Mouse (Mus musculus): ENCODE data around the gene Hpcal4. TPM values are rescaled to one million over a fixed set of nuclear protein-coding genes. Genes with fewer than 3 reads are reported as not detected.
"Not testable (repeated sequence)": the region's sequence is repeated elsewhere in the genome, so short reads cannot be mapped to it uniquely, and the experiment has no call there.

The Hpcal4 gene
- polyA plus RNA-seq (2015; fragmentation: Nextera tagmentation; extraction: Ambion mirVana), result 7.7 and 10.8 TPM in 2 replicates

DNA sequence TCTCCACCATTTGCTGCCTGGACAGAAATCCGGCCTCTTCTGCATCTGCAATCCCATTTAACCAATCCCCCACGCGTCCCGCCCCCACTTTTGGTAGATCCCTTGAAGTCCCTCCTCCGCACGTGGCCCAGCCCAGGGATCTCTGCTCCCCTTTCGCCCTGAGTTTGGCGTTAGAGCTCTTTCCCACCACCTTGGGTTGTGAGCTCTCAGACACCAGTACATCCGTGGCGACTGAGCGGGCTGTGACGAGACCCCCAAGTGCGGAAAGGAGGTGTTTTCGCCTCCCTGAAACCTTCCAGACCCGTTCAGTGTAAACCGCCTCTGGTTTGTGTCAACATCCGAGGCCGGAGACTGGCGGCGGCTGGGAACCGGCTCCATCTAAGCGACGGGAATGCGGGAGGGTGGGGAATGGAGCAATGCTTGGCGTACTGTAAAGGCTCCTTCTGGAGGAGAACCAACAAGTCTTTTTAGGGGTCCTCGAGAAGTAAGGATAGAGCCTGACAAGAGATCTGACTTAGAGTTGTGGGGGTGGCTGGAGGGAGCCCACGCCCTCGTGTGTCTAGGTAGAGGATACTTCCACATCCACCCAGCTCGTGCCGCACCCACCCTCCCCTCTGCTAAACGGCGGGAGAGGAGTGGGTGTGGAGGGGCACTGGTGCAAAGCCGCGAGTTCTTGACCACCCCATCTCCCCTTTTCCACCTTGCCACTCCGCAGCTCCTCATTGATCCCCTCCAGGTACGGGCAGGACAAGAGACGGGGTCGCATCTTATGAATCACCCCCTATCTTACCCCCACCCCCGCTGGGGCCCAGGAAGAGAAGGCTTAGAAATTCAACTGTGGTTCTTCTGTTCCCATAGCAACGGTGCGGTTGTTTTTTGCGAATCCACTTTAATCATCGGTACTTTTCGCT lies at the start of gene Hpcal4:
Gene Hpcal4, plus strand, starts transcription at position 900 of the 911 bp plus-strand sequence.
- Histone ChIP-seq H3K27ac (no peak within 1 kb of the TSS), H3K4me2 (peak within 1 kb of the TSS; percentile 75), H3K9ac (peak within 1 kb of the TSS; percentile 65), H3K9me3 (replicated peaks) (no peaks in the 10 kb centered on the region), H3K27me3 (peaks cover 73% of the 10 kb centered on the region), H3K4me3 (peak within 1 kb of the TSS; percentile 49), H3K36me3 (ENCODE audit: poor library complexity, severe bottlenecking) (no peaks in the 10 kb centered on the region), H3K4me1 (peaks cover 26% of the 10 kb centered on the region)
- peak; percentile 59 for ATAC-seq
- under 1% methylated on average over 44 of the region's 44 CpGs for WGBS

DNA sequence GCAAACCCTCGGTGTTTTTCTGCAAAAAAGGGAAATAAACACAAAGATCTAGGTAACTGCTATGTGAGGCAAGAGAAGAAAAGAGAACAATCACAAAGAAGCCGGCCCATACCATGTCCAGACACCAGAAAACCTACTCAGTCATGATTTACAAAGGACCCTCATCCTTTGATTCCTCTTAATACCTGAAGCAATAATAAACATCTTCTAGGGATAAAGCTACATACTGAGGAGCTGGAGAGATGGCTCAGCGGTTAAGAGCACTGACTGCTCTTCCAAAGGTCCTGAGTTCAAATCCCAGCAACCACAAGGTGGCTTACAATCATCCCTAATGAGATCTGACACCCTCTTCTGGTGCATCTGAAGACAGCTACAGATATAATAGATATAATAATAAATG lies 45.5 kb upstream of the Hpcal4 start:
- Histone ChIP-seq H3K27me3 (0 out of 2 replicates have a peak, but pooled peaks cover 2% of the 10 kb centered on the region), H3K4me2 (no peak overlapping the region), H3K9ac (no peak overlapping the region), H3K9me3 (replicated peaks) (no peaks in the 10 kb centered on the region), H3K27ac (no peak overlapping the region), H3K36me3 (ENCODE audit: poor library complexity, severe bottlenecking) (peaks cover 40% of the 10 kb centered on the region), H3K4me1 (peaks cover 19% of the 10 kb centered on the region), H3K4me3 (no peak overlapping the region)
- 89% methylated on average over 3 of the region's 3 CpGs for WGBS
- ATAC-seq, result no peak

DNA sequence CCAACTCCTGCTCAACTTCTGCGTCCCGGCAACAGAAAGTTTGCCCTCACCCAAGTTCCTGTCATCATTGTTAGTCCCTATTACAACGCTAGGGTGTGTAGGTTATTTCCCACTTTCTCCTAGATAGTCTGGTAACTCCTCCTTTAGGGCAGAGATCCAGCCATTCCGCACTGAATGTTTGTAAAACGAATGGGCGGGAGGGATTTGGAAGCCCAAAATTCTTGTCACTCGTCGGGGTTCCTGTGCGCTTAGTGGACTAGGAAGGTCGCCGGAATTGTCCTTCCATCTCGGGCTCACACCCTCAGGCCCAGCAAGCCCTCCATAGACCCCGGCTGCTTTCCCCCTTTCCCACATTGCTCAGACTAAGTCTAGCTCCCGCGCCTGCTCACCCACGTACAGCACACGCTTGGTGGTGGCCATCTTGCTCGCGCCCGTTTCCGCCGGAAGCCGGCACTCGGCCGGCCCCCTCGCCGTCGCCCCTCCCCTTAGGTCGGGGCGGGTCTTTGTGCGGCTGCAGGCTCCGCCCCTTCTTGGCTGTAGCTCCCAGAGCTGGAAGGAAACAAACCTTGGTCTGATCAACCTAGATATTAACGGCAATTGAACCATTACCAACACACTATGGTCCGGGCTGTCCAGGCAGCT lies 43.4 kb upstream of the Hpcal4 start, which contains the start of gene Ppie:
Gene Ppie, minus strand, starts transcription at position 439 of the 642 bp plus-strand sequence.
- H3K9me3 ChIP-seq (replicated peaks), result no peaks in the 10 kb centered on the region
- 0 out of 2 replicates have a peak, but pooled peaks cover 10% of the 10 kb centered on the region for H3K27me3 ChIP-seq
- H3K4me2 ChIP-seq, result peak within 1 kb of the TSS; percentile 75
- peaks cover 19% of the 10 kb centered on the region for H3K4me1 ChIP-seq
- H3K27ac ChIP-seq, result peak within 1 kb of the TSS; percentile 58
- H3K4me3 ChIP-seq, result peak within 1 kb of the TSS; percentile 73
- peaks cover 22% of the 10 kb centered on the region for H3K36me3 ChIP-seq (ENCODE audit: poor library complexity, severe bottlenecking)
- ATAC-seq, result peak; percentile 96
- peak within 1 kb of the TSS; percentile 59 for H3K9ac ChIP-seq
- WGBS, result 1% methylated on average over 34 of the region's 34 CpGs

DNA sequence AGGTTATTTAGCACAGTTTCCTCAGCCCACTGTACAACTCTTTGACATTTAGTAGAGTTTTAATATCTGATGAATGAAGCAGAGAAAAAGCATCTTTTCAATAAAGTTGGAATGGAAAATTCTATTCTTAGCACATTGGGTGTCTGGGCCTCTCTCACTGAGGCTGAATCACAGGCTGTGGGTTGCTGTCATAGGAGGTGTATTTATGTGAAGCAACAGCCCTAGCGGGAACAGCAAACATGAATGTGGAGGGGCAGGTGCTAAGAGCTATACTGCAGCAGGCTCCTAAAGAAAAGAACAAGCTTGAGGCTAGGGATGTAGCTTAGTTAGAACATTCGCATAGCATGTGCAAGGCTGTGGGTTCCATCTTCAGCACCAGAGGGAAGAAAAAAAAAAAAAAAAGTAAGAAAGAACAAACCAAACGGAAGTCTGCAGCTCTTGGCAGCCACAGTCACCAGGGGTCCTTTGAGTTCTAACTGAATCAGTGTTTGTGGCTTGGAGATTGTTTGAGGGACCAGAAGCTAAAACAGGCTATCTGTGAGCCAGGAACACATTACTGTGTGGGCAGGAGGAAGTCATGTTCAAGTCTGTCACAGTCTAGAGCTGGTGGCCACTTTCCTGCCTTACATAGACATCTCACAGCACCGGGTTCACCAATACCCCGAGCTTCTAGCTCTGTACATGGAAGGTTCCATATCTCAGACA lies 35.4 kb upstream of the Hpcal4 start:
- no peak for ATAC-seq
- WGBS, result 81% methylated on average over 5 of the region's 5 CpGs

DNA sequence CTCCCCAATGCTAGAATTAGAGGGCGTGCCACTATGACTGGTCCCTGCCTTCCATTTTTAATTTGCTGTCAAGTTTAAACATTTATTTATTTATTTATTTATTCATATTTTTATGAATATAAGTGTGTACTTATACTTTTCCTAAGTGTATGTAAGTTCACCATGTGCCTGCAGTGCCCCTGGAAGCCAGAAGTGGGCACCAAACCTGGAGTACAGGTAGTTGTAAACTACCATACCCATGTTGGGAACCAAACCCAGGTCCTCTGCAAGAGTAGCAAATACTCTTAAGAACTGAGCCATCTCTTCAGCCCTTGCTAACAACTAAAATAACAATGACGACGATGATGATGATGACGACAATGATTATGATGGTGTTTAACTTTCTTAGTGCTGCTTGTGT lies 31.0 kb upstream of the Hpcal4 start:
- 82% methylated on average over 4 of the region's 4 CpGs for WGBS
- H3K4me3 ChIP-seq, result no peak overlapping the region
- no peak overlapping the region for H3K9ac ChIP-seq
- no peaks in the 10 kb centered on the region for H3K9me3 ChIP-seq (replicated peaks)
- H3K4me2 ChIP-seq, result no peak overlapping the region
- no peak overlapping the region for H3K27ac ChIP-seq
- no peak for ATAC-seq
- H3K36me3 ChIP-seq (ENCODE audit: poor library complexity, severe bottlenecking), result no peaks in the 10 kb centered on the region
- H3K4me1 ChIP-seq, result no peaks in the 10 kb centered on the region
- H3K27me3 ChIP-seq, result 0 out of 2 replicates have a peak, but pooled peaks cover 6% of the 10 kb centered on the region

More for the DNA sequence above, 35.4 kb upstream of the Hpcal4 start:
- H3K4me1 ChIP-seq, result no peaks in the 10 kb centered on the region
- no peaks in the 10 kb centered on the region for H3K36me3 ChIP-seq (ENCODE audit: poor library complexity, severe bottlenecking)
- H3K4me2 ChIP-seq, result no peak overlapping the region
- no peak overlapping the region for H3K27ac ChIP-seq
- H3K9ac ChIP-seq, result no peak overlapping the region
- H3K9me3 ChIP-seq (replicated peaks), result no peaks in the 10 kb centered on the region
- peaks cover 14% of the 10 kb centered on the region; the same call in 1 of the 2 replicates for H3K27me3 ChIP-seq
- no peak overlapping the region for H3K4me3 ChIP-seq

DNA sequence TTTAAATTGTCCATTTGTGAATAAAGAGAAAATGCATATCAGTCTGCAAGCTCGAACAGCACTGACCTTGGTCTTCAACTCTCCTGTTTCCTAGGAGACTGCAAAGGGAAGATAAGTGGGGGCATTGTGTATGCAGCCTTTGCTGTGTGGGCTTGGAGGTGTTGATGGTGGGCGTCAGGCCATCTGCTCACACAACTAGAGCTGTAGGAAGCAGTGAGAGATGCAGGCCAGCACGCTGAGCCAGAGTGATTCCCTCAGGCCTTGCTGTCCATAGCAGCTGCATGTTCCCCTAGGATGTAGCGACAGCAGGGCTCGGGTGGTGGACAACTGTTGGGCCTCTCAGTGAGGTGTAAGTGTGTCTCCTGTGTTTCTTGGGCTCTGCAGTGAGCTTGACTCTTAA lies 30.1 kb upstream of the Hpcal4 start:
- Histone ChIP-seq H3K27ac (no peak overlapping the region), H3K4me1 (no peaks in the 10 kb centered on the region), H3K9ac (no peak overlapping the region), H3K4me2 (no peak overlapping the region), H3K36me3 (ENCODE audit: poor library complexity, severe bottlenecking) (no peaks in the 10 kb centered on the region), H3K27me3 (0 out of 2 replicates have a peak, but pooled peaks cover 6% of the 10 kb centered on the region), H3K4me3 (no peak overlapping the region), H3K9me3 (replicated peaks) (no peaks in the 10 kb centered on the region)
- 61% methylated on average over 5 of the region's 5 CpGs for WGBS
- no peak; the same call in 1 of the 2 replicates for ATAC-seq

DNA sequence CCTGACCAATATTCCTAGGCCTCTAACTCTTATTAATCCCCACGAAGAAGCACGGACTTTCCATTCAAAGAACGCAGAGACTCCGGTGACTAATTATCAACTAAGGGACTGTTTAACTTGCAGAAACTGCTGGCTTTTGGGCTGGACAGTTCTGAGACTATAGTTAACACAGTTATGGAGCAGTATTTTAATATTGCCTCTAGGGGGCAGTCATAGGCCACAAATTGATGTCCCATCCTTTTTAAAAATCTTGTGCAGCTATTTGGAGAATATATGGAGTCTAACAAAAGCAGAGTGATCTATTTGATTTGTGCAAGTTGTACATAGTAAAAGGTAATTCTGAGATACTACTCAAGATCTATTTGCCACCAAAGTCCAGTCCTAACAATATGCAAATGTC lies 28.0 kb upstream of the Hpcal4 start:
- H3K4me3 ChIP-seq, result no peak overlapping the region
- H3K9me3 ChIP-seq (replicated peaks), result no peaks in the 10 kb centered on the region
- H3K4me1 ChIP-seq, result no peaks in the 10 kb centered on the region
- WGBS, result 21% methylated on average over 4 of the region's 4 CpGs
- H3K36me3 ChIP-seq (ENCODE audit: poor library complexity, severe bottlenecking), result no peaks in the 10 kb centered on the region
- ATAC-seq, result 0 out of 2 replicates have a peak, but pooled peaks have one; percentile 61
- H3K27ac ChIP-seq, result no peak overlapping the region
- no peak overlapping the region for H3K4me2 ChIP-seq
- H3K9ac ChIP-seq, result no peak overlapping the region
- H3K27me3 ChIP-seq, result 0 out of 2 replicates have a peak, but pooled peaks cover 6% of the 10 kb centered on the region

DNA sequence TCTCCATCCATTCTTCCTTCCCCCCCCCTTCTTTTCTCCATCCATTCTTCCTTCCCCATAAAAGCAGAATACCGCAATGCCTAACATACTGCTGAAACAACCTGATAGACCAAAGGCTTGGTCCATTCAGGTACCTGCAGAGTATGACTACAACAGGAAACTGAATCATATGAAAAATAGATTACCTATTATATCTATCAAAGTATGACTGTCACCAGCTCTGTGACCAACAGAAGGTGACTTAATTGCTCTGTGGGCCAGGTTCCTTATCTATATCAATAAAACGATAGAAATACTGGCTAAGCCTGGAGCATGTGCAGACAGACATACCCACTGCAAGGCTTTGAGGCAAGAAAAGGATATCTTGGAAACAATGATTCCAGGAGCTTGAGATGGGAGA lies 27.6 kb upstream of the Hpcal4 start:
- H3K4me2 ChIP-seq, result no peak overlapping the region
- WGBS, result 64% methylated on average over 2 of the region's 2 CpGs

DNA sequence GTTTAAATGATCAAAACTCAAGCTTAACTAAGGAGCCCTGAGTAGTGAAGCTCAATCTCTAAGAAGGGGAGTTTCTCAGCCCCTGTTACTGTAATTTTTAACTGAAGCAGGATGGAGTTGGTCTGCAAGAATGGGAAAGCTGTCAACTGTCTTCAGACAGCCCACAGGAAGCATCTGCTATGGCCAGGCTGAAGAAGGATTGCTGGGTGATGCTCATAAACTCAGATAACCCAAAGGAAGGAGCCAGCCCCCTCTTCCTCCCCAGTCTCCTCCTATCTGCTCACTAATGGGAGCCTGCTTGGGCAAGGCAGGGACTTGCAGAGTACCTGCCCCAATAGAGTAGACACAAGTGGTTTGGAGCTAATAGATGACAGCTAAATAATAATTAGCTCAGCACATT lies 27.2 kb upstream of the Hpcal4 start:
- ATAC-seq, result no peak
- H3K4me3 ChIP-seq, result no peak overlapping the region
- no peaks in the 10 kb centered on the region for H3K36me3 ChIP-seq (ENCODE audit: poor library complexity, severe bottlenecking)

More for the DNA sequence above, 27.6 kb upstream of the Hpcal4 start:
- no peak for ATAC-seq
- Histone ChIP-seq H3K27ac (no peak overlapping the region), H3K9me3 (replicated peaks) (no peaks in the 10 kb centered on the region), H3K36me3 (ENCODE audit: poor library complexity, severe bottlenecking) (no peaks in the 10 kb centered on the region), H3K9ac (no peak overlapping the region), H3K27me3 (peaks cover 6% of the 10 kb centered on the region; the same call in 1 of the 2 replicates), H3K4me3 (no peak overlapping the region), H3K4me1 (no peaks in the 10 kb centered on the region)

DNA sequence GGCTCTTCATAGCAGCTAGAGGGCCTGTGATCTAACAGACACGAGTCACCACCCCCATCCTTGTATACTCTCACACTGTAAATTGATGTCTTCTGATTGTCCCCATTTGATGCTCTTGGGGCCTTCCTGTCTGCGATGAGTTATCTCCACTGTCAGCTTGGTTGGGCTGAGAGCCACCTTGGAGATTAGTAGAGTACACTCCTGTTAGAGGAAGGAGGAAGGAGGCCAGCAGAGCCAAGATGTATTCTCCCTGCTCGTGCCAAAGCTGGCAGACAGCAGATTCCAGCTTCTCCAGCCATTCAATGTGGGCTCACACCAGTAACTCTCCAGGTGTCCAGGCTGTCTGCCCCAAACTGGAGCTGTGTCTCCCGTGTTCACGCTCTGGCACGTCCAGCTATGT lies 22.5 kb upstream of the Hpcal4 start:
- H3K4me3 ChIP-seq, result no peak overlapping the region
- no peak for ATAC-seq
- WGBS, result 87% methylated on average over 6 of the region's 6 CpGs
- H3K9me3 ChIP-seq (replicated peaks), result no peaks in the 10 kb centered on the region
- H3K27me3 ChIP-seq, result peaks cover 3% of the 10 kb centered on the region; the same call in 1 of the 2 replicates
- no peak overlapping the region for H3K27ac ChIP-seq
- no peaks in the 10 kb centered on the region for H3K36me3 ChIP-seq (ENCODE audit: poor library complexity, severe bottlenecking)
- peaks cover 8% of the 10 kb centered on the region; the same call in 1 of the 2 replicates for H3K4me1 ChIP-seq
- no peak overlapping the region for H3K9ac ChIP-seq
- H3K4me2 ChIP-seq, result no peak overlapping the region

More for the DNA sequence above, 27.2 kb upstream of the Hpcal4 start:
- H3K9ac ChIP-seq, result no peak overlapping the region
- H3K4me1 ChIP-seq, result no peaks in the 10 kb centered on the region
- no peaks in the 10 kb centered on the region for H3K9me3 ChIP-seq (replicated peaks)
- H3K27me3 ChIP-seq, result peaks cover 6% of the 10 kb centered on the region; the same call in 1 of the 2 replicates
- no peak overlapping the region for H3K27ac ChIP-seq
- H3K4me2 ChIP-seq, result no peak overlapping the region

DNA sequence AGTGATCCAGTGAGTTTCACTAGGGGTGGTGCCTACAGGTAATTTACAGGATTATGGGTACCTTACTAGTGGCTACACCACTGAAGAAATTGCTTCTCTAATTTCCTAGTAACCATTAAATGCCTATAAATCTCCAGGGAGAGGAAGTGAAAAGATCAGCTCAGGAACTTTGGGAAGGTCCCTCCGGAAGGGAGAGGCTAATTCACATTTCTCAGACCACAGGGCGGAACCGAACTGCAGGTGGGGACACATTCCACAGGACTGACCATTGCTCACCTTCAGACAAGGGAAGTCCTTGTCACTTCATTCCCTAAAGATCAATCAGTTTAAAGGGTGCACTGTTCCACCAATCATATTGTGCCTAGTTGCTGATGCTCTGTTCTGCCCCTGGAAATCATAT lies 21.8 kb upstream of the Hpcal4 start:
- not testable (repeated sequence) for H3K4me1 ChIP-seq; ATAC-seq; H3K27me3 ChIP-seq; H3K4me2 ChIP-seq; H3K9ac ChIP-seq; H3K36me3 ChIP-seq (ENCODE audit: poor library complexity, severe bottlenecking); H3K27ac ChIP-seq; H3K9me3 ChIP-seq (replicated peaks); H3K4me3 ChIP-seq
- WGBS, result 85% methylated on average over 3 of the region's 3 CpGs
